Mouse (Mus musculus): ENCODE measurements around the gene Mterf1b. TPM values are rescaled to one million over a fixed set of nuclear protein-coding genes. Genes with fewer than 3 reads are reported as not detected.

Mterf1b gene
- polyA plus RNA-seq, 1 experiment from 2014 or later: 2.9 TPM

Other genes starting within 250 kb of the Mterf1b start
- 125 and 131 TPM in 2 replicates for gene Cyp51, start 87.6 kb upstream of the Mterf1b start, polyA plus RNA-seq (2015; fragmentation: Nextera tagmentation; extraction: Ambion mirVana)